Mouse (Mus musculus) hindbrain, embryonic 16.5 days (tissue): ENCODE data around the gene Prss42. TPM values are rescaled to one million over a fixed set of nuclear protein-coding genes. Genes with fewer than 3 reads are reported as not detected.

Experiments used
- ATAC-seq: fragments of 200-750 bp; cut with Nextera tagmentation; 2 replicates; pipeline ENCODE4 v1.8.0; 2017; ENCODE audit warnings: moderate TSS enrichment, moderate library complexity
- H3K27ac ChIP-seq: fragments of 300-500 bp; sonication (generic); 2 replicates; pipeline ENCODE4 v1.5.1; 2014; ENCODE audit warnings: low read depth, mild to moderate bottlenecking, control low read depth, low read length, moderate library complexity
- H3K27me3 ChIP-seq: fragments of 300-500 bp; sonication (generic); replicated peaks from 2 replicates; pipeline ENCODE4 v1.6.1; 2014; ENCODE audit warnings: low read length; ENCODE audit not compliant: control insufficient read depth, insufficient read depth
- H3K36me3 ChIP-seq: fragments of 300-500 bp; sonication (generic); 2 replicates; pipeline ENCODE4 v1.6.1; 2014; ENCODE audit warnings: mild to moderate bottlenecking, low read length, moderate library complexity, mixed read lengths; ENCODE audit not compliant: control insufficient read depth, insufficient read depth
- H3K4me1 ChIP-seq: fragments of 300-500 bp; sonication (generic); 2 replicates; pipeline ENCODE4 v1.6.1; 2014; ENCODE audit warnings: low read depth, low read length; ENCODE audit not compliant: control insufficient read depth, insufficient read depth
- H3K4me2 ChIP-seq: fragments of 300-500 bp; sonication (generic); 2 replicates; pipeline ENCODE4 v1.6.1; 2014; ENCODE audit warnings: mild to moderate bottlenecking, low read length, control low read depth, moderate library complexity
- H3K4me3 ChIP-seq: fragments of 300-500 bp; sonication (generic); 2 replicates; pipeline ENCODE4 v1.5.1; 2014; ENCODE audit warnings: mild to moderate bottlenecking, low read length, control low read depth, moderate library complexity
- H3K9ac ChIP-seq: fragments of 300-500 bp; sonication (generic); 2 replicates; pipeline ENCODE4 v1.6.1; 2014; ENCODE audit warnings: low read depth, mild to moderate bottlenecking, control low read depth, low read length, moderate library complexity
- H3K9me3 ChIP-seq: fragments of 300-500 bp; sonication (generic); 2 replicates; pipeline ENCODE4 v1.6.1; 2014; ENCODE audit warnings: mild to moderate bottlenecking, low read length, moderate library complexity; ENCODE audit not compliant: control insufficient read depth
- WGBS: fragments of 180-500 bp; shearing (Covaris S2); extraction: QIAGEN DNeasy Blood & Tissue Kit; methylation state at CpG from one replicate; pipeline ENCODE4 v1.1.7; 2014; 5-methylcytosine and 5-hydroxymethylcytosine counted together
- polyA plus RNA-seq: library from polyadenylated mRNA; unstranded; fragments of >200 nt; fragmentation: Nextera tagmentation; extraction: Ambion mirVana; gene quantifications from 2 replicates; pipeline ENCODE4 v1.2.1, GENCODE M21; 2015

Gene Prss42
- not detected in 2 replicates for polyA plus RNA-seq

DNA sequence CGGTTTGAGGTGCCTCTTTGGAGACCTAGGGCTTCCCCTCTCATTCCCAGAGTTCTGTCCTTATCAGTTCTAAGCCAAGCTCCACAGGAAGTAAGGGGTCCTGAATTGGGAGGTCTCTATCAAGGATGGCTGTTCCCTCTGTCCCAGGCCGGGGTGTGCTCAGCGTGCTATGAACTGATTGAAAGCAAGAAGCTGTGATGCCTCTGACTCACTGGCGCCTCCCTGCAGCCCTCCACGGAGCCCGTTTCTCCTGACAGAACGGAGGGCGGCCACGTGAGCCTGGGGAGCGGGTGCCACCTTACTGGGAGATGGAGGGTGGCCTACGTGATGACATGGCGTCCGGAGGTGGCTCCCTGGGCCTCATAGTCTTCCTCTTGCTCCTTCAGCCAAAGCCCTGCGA is at the start of gene Prss42:
Gene Prss42 (plus strand): TSS at position 301 of the 400 bp plus-strand sequence.
- 96% methylated on average over 14 of the region's 14 CpGs for WGBS
- Histone ChIP-seq H3K4me2 (no peak within 1 kb of the TSS), H3K36me3 (no peaks in the 10 kb centered on the region), H3K9me3 (no peaks in the 10 kb centered on the region), H3K27me3 (no peaks in the 10 kb centered on the region), H3K4me3 (no peak within 1 kb of the TSS), H3K27ac (no peak within 1 kb of the TSS), H3K9ac (no peak within 1 kb of the TSS), H3K4me1 (no peaks in the 10 kb centered on the region)
- no peak for ATAC-seq

DNA sequence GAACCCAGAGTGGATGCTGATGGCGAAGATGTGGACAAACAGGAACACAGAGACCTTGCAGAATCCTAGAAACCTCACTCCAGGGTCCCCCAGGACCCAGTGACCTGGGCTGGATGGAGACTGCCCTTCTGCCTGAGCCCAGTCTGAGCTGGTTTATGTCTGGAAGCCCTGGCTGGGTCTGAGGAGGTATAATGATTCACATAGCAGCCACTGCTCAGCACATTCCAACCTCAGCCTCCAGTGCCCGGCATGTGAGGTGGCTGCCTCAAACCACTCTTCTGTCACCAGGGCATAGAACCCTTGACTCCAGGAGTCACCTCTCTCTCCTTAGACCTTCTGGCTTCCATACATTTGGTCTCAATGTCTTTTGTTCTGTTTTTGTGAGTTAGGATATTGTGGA is 49.5 kb upstream of the Prss42 start:
- Histone ChIP-seq H3K4me3 (no peak overlapping the region), H3K27ac (no peak overlapping the region), H3K27me3 (peaks cover 9% of the 10 kb centered on the region), H3K4me1 (no peaks in the 10 kb centered on the region; the same call in 1 of the 2 replicates), H3K9ac (no peak overlapping the region), H3K4me2 (no peak overlapping the region), H3K36me3 (no peaks in the 10 kb centered on the region), H3K9me3 (no peaks in the 10 kb centered on the region)
- ATAC-seq = no peak
- 90% methylated on average over 2 of the region's 2 CpGs for WGBS

DNA sequence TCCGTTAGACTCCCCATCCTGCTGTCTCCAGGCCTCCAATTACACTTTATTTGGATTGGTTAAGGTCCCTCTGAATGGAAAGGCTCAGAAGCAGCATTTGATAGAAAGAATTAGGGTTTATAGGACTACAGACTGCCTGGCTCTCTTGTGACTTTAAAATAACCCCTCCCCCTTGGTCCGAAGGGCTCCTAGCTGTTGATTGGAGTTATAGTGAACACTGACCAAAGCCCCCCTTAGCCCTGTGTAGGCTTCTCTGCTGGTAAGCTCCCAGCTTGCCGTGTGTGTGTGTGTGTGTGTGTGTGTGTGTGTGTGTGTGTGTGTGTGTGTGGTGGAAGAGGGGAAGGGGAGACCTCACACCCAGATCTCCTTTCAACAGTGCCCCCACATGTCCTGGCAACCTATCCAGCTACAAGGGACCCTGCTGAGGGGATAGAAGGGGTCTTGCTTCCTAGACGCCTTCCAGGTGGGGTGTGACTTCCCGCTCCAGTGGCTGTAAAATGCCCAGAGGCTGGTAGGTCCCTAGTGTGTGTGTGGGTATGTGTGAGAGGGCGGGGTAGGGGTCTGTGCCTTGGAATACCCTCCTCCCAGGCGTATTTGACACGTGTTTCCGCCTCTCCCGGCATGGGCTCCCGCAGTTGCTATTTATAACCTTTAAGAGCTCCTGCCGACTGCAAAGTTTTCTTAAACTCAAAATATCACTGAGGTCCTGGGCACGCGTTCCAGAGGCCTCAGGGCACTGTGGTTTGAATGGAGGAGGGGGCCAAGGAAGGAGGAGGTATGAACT is 47.4 kb upstream of the Prss42 start:
- Histone ChIP-seq H3K27me3 (no peaks in the 10 kb centered on the region; the same call in 1 of the 2 replicates), H3K36me3 (no peaks in the 10 kb centered on the region), H3K4me1 (no peaks in the 10 kb centered on the region), H3K9ac (no peak overlapping the region), H3K4me2 (no peak overlapping the region), H3K9me3 (no peaks in the 10 kb centered on the region), H3K4me3 (no peak overlapping the region), H3K27ac (no peak overlapping the region)
- ATAC-seq = no peak
- 59% methylated on average over 14 of the region's 14 CpGs for WGBS

DNA sequence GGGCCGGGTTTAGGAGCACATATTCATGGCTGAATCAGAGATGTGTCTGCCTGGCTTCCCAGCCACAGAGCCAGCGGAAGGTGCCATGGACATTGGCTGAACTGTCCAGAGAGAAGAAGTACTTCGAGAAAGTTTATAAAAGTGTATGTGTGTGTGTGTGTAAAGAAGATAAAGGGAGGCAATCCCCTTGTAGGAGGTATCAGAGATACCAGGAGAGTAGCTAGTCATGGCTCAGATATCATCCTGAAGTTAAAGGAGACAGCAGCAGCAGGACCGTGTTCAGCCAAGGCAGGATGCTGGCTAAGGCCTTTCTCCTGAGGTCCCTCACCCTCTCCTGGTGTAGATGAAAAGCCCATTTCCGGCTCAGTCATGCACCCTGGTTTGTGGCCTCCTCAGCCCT is 46.6 kb upstream of the Prss42 start:
- Histone ChIP-seq H3K36me3 (no peaks in the 10 kb centered on the region), H3K4me3 (no peak overlapping the region), H3K4me1 (no peaks in the 10 kb centered on the region), H3K4me2 (no peak overlapping the region), H3K9ac (no peak overlapping the region), H3K27me3 (no peaks in the 10 kb centered on the region), H3K27ac (no peak overlapping the region), H3K9me3 (no peaks in the 10 kb centered on the region)
- no peak for ATAC-seq
- 83% methylated on average over 5 of the region's 5 CpGs for WGBS

DNA sequence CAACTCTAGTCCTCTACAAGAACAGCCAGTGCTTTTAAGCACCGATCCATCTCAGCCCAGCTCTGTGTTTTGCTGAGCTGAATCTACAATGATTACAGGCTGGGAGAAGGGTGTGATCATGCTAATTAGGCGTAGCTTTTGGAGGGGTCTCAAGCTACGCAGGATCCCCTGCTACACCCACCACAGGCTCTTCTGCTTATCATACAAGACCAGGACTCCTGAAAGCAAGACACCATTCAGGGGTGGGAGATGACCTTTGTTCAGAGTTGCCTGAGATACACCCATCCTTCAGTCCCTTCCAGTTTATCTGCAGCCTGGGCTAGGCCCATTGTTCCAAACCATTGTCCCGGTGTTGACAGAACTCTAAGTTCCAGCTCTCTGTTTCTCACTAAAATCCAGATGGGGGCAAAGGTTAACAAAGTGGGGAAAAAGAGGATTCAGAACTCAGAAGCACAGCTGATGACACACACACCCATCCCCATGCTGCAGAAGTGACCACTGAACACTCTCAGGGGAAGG is 45.0 kb upstream of the Prss42 start:
- no peak for ATAC-seq
- Histone ChIP-seq H3K27ac (no peak overlapping the region), H3K27me3 (no peaks in the 10 kb centered on the region), H3K4me1 (no peaks in the 10 kb centered on the region), H3K9me3 (no peaks in the 10 kb centered on the region), H3K36me3 (no peaks in the 10 kb centered on the region), H3K4me3 (no peak overlapping the region), H3K9ac (no peak overlapping the region), H3K4me2 (no peak overlapping the region)
- WGBS = 61% methylated on average over 4 of the region's 4 CpGs

DNA sequence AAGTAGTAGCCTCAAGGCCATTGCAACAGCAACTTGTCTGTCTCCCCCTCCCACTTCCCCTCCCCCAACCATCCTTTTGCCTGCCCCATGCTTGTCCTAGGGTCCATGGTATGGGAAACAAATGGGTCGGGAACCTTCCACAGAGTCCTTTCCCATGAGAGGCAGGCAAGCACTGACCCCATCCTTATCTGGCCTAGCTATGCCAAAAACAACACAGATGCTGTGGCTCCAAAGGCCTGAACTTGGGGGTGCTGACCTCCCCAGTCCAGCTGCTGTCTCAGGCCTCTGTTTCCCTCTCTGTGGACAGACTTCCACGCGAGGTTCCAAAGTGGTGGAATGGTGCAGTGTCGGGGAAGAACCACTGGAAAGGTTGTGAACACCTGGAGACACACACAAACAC is 44.2 kb upstream of the Prss42 start:
- WGBS = 86% methylated on average over 4 of the region's 4 CpGs
- H3K36me3 ChIP-seq = no peaks in the 10 kb centered on the region

DNA sequence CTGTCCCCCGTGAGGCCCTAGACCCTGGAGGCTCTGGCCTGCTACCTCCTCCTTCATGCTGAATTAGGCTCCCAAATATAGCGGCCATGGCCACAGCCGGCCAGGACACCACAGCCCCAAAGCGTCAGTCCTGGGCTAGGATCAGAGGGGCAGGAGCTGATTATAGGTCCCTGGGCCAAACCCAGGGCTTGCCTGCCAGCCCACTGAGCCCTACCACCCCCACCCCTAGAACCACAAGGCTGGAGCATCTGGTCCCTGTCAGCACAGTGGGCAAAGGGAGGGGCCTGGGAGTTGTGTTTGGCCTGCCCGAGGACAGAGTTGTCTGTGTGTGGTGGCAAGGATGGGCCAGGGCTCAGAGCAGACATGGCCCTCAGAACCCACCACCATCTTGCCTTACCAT is 40.1 kb upstream of the Prss42 start:
- no peak overlapping the region for H3K9ac ChIP-seq
- WGBS = 84% methylated on average over 5 of the region's 5 CpGs
- no peak for ATAC-seq

More for the DNA sequence above, 44.2 kb upstream of the Prss42 start:
- Histone ChIP-seq H3K4me3 (no peak overlapping the region), H3K4me2 (no peak overlapping the region), H3K9me3 (no peaks in the 10 kb centered on the region), H3K9ac (no peak overlapping the region), H3K27ac (no peak overlapping the region), H3K27me3 (no peaks in the 10 kb centered on the region), H3K4me1 (no peaks in the 10 kb centered on the region)
- ATAC-seq = no peak

DNA sequence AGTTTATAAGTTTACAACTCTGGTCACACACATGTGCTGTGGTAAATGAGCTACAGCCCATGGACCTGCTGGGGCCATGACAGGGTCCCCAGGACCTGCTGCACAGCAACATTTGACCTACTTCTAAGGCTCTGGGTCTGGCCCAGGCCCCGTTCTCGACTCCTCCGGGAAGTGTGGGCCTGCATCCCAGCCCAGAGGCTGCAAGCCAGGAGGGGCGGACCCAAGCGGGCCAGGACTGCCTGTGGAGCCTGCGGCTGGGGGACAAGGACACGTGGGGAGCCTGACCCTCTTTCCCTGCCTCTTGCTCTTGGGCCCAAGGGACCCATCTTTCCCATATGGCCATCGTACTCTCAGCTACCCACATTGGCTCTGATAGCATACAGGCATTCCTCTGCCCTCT is 39.4 kb upstream of the Prss42 start:
- Histone ChIP-seq H3K4me2 (no peak overlapping the region), H3K27me3 (no peaks in the 10 kb centered on the region), H3K9ac (no peak overlapping the region; the same call in 1 of the 2 replicates), H3K4me3 (no peak overlapping the region), H3K4me1 (no peaks in the 10 kb centered on the region), H3K27ac (no peak overlapping the region), H3K9me3 (no peaks in the 10 kb centered on the region), H3K36me3 (no peaks in the 10 kb centered on the region)
- 72% methylated on average over 8 of the region's 8 CpGs for WGBS
- no peak for ATAC-seq

More for the DNA sequence above, 40.1 kb upstream of the Prss42 start:
- no peaks in the 10 kb centered on the region for H3K36me3 ChIP-seq
- no peaks in the 10 kb centered on the region for H3K27me3 ChIP-seq
- H3K27ac ChIP-seq = no peak overlapping the region
- no peak overlapping the region for H3K4me2 ChIP-seq
- H3K4me3 ChIP-seq = no peak overlapping the region
- H3K9me3 ChIP-seq = no peaks in the 10 kb centered on the region
- no peaks in the 10 kb centered on the region for H3K4me1 ChIP-seq

DNA sequence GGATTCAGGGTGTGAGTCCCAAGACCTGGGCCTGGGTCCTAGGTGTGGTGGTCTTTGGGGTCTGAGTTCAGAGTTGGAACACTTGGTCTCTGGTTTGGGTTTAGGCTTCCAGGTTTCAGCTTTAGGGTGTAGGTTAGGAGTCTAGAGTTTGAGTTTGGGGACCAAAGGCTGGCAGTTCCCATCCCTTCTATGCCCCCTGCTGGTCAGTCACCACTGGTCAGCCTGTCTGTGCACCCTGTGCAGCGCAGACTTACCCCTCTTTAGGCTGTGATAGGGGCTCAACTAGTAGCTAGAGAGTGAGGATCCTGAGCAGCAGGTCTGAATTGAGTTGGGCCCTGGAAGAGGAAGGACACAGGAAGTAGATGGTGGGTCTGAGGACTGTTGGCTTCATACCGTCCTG is 38.7 kb upstream of the Prss42 start:
- Histone ChIP-seq H3K9ac (no peak overlapping the region), H3K27ac (no peak overlapping the region), H3K4me2 (no peak overlapping the region), H3K36me3 (no peaks in the 10 kb centered on the region), H3K4me1 (no peaks in the 10 kb centered on the region), H3K27me3 (no peaks in the 10 kb centered on the region), H3K9me3 (no peaks in the 10 kb centered on the region), H3K4me3 (no peak overlapping the region)
- WGBS = 70% methylated on average over 2 of the region's 2 CpGs
- ATAC-seq = no peak
